Mouse (Mus musculus) small intestine, adult 2 months (tissue): ENCODE measurements around the gene Sox8.

ENCODE experiments used
- CTCF ChIP-seq: fragments of 200-500 bp; IDR thresholded peaks from 2 replicates; pipeline ENCODE4 v1.5.1; 2012; ENCODE audit warnings: low read depth, mild to moderate bottlenecking, control low read depth, inconsistent platforms, low read length, moderate library complexity, mixed read lengths; ENCODE audit not compliant: insufficient replicate concordance, insufficient read length; ENCODE audit errors: extremely low read depth
- POLR2A ChIP-seq: fragments of 200-500 bp; IDR thresholded peaks from 2 replicates; pipeline ENCODE4 v1.6.1; 2012; ENCODE audit warnings: low read depth, mild to moderate bottlenecking, control low read depth, inconsistent platforms, low read length, moderate library complexity

- TF ChIP-seq CTCF = no peak
- no peak for TF ChIP-seq POLR2A
Measured at GRCm38 (mm10) chr17:25568880-25569279, 1.6 kb downstream of the Sox8 start.
